Mouse (Mus musculus): Measurements from ENCODE around the gene Gm11096. TPM values are rescaled to one million over a fixed set of nuclear protein-coding genes. Genes with fewer than 3 reads are reported as not detected.

Gm11096 gene
- polyA plus RNA-seq, 1 experiment from 2014 or later: not detected

GRCm38 (mm10) chr17:81424256-81424912, 17.2 kb upstream of the Gm11096 start:
- H3K4me1 ChIP-seq: peaks cover 3% of the 10 kb centered on the region; the same call in 1 of the 2 replicates
- H3K4me2 ChIP-seq: no peak overlapping the region
- no peaks in the 10 kb centered on the region for H3K36me3 ChIP-seq
- no peak overlapping the region for H3K4me3 ChIP-seq
- ATAC-seq (ENCODE audit: insufficient number of reproducible peaks, low FRiP score, low TSS enrichment, low read depth): no peak
- H3K9ac ChIP-seq: no peak overlapping the region
- H3K27ac ChIP-seq: no peak overlapping the region
- no peaks in the 10 kb centered on the region for H3K9me3 ChIP-seq
- H3K27me3 ChIP-seq: no peaks in the 10 kb centered on the region
- 21% methylated on average over 10 of the region's 10 CpGs for WGBS

GRCm38 (mm10) chr17:81427245-81427644, 14.3 kb upstream of the Gm11096 start:
- no peaks in the 10 kb centered on the region for H3K27me3 ChIP-seq
- no peak overlapping the region for H3K27ac ChIP-seq
- H3K4me2 ChIP-seq: no peak overlapping the region
- H3K4me1 ChIP-seq: peaks cover 3% of the 10 kb centered on the region; the same call in 1 of the 2 replicates
- WGBS: 63% methylated on average over 7 of the region's 7 CpGs
- no peak overlapping the region for H3K9ac ChIP-seq
- H3K4me3 ChIP-seq: no peak overlapping the region
- no peaks in the 10 kb centered on the region for H3K36me3 ChIP-seq
- no peak for ATAC-seq (ENCODE audit: insufficient number of reproducible peaks, low FRiP score, low TSS enrichment, low read depth)
- no peaks in the 10 kb centered on the region for H3K9me3 ChIP-seq

GRCm38 (mm10) chr17:81432733-81433132, 8.8 kb upstream of the Gm11096 start:
- Histone ChIP-seq H3K4me1 (0 out of 2 replicates have a peak, but pooled peaks cover 5% of the 10 kb centered on the region), H3K9ac (no peak overlapping the region), H3K4me2 (no peak overlapping the region), H3K4me3 (no peak overlapping the region), H3K36me3 (0 out of 2 replicates have a peak, but pooled peaks cover 4% of the 10 kb centered on the region), H3K9me3 (no peaks in the 10 kb centered on the region), H3K27me3 (no peaks in the 10 kb centered on the region), H3K27ac (no peak overlapping the region)
- 77% methylated on average over 2 of the region's 2 CpGs for WGBS
- ATAC-seq (ENCODE audit: insufficient number of reproducible peaks, low FRiP score, low TSS enrichment, low read depth): no peak

- Histone ChIP-seq H3K27me3 (no peaks in the 10 kb centered on the region), H3K36me3 (0 out of 2 replicates have a peak, but pooled peaks cover 4% of the 10 kb centered on the region), H3K9me3 (no peaks in the 10 kb centered on the region), H3K27ac (0 out of 2 replicates have a peak overlapping the region, but pooled peaks have one; percentile 2), H3K4me2 (no peak overlapping the region), H3K4me3 (no peak overlapping the region), H3K9ac (no peak overlapping the region), H3K4me1 (0 out of 2 replicates have a peak, but pooled peaks cover 5% of the 10 kb centered on the region)
- WGBS: 36% methylated on average over 5 of the region's 5 CpGs
- ATAC-seq (ENCODE audit: insufficient number of reproducible peaks, low FRiP score, low TSS enrichment, low read depth): no peak
Observed at GRCm38 (mm10) chr17:81433148-81433547, 8.4 kb upstream of the Gm11096 start.

- no peaks in the 10 kb centered on the region for H3K36me3 ChIP-seq
- no peaks in the 10 kb centered on the region for H3K9me3 ChIP-seq
- no peak overlapping the region for H3K4me2 ChIP-seq
- no peak overlapping the region for H3K27ac ChIP-seq
- H3K4me1 ChIP-seq: no peaks in the 10 kb centered on the region
- H3K9ac ChIP-seq: no peak overlapping the region
- H3K4me3 ChIP-seq: no peak overlapping the region
- no peak for ATAC-seq (ENCODE audit: insufficient number of reproducible peaks, low FRiP score, low TSS enrichment, low read depth)
- 69% methylated on average over 3 of the region's 3 CpGs for WGBS
- H3K27me3 ChIP-seq: no peaks in the 10 kb centered on the region
Observed at GRCm38 (mm10) chr17:81455269-81455668, 13.7 kb downstream of the Gm11096 start.

- WGBS: 83% methylated on average over 7 of the region's 7 CpGs
- H3K4me3 ChIP-seq: no peak overlapping the region
- no peaks in the 10 kb centered on the region for H3K9me3 ChIP-seq
- no peak overlapping the region for H3K9ac ChIP-seq
- H3K4me2 ChIP-seq: no peak overlapping the region
- H3K36me3 ChIP-seq: no peaks in the 10 kb centered on the region
- ATAC-seq (ENCODE audit: insufficient number of reproducible peaks, low FRiP score, low TSS enrichment, low read depth): no peak
- no peaks in the 10 kb centered on the region for H3K4me1 ChIP-seq
- H3K27ac ChIP-seq: no peak overlapping the region
- H3K27me3 ChIP-seq: no peaks in the 10 kb centered on the region
Observed at GRCm38 (mm10) chr17:81455977-81456376, 14.4 kb downstream of the Gm11096 start.

- no peak overlapping the region for H3K4me3 ChIP-seq
- no peak overlapping the region for H3K9ac ChIP-seq
- no peak for ATAC-seq (ENCODE audit: insufficient number of reproducible peaks, low FRiP score, low TSS enrichment, low read depth)
- WGBS: 88% methylated on average over 3 of the region's 3 CpGs
- H3K36me3 ChIP-seq: no peaks in the 10 kb centered on the region
- no peak overlapping the region for H3K27ac ChIP-seq
- no peaks in the 10 kb centered on the region for H3K9me3 ChIP-seq
- no peak overlapping the region for H3K4me2 ChIP-seq
- no peaks in the 10 kb centered on the region for H3K4me1 ChIP-seq
- H3K27me3 ChIP-seq: no peaks in the 10 kb centered on the region
Observed at GRCm38 (mm10) chr17:81459379-81459778, 17.8 kb downstream of the Gm11096 start.

GRCm38 (mm10) chr17:81468941-81469340, 27.4 kb downstream of the Gm11096 start:
- H3K4me3 ChIP-seq: no peak overlapping the region
- no peak overlapping the region for H3K4me2 ChIP-seq
- H3K27ac ChIP-seq: no peak overlapping the region
- H3K4me1 ChIP-seq: peaks cover 2% of the 10 kb centered on the region; the same call in 1 of the 2 replicates
- no peaks in the 10 kb centered on the region for H3K36me3 ChIP-seq
- 0 out of 2 replicates have a peak, but pooled peaks have one; percentile 63 for ATAC-seq (ENCODE audit: insufficient number of reproducible peaks, low FRiP score, low TSS enrichment, low read depth)
- no peak overlapping the region for H3K9ac ChIP-seq
- no peaks in the 10 kb centered on the region for H3K27me3 ChIP-seq
- WGBS: 45% methylated on average over 5 of the region's 5 CpGs
- no peaks in the 10 kb centered on the region for H3K9me3 ChIP-seq

GRCm38 (mm10) chr17:81473363-81473762, 31.8 kb downstream of the Gm11096 start:
- H3K27me3 ChIP-seq: no peaks in the 10 kb centered on the region
- WGBS: 40% methylated on average over 3 of the region's 3 CpGs
- no peak overlapping the region for H3K27ac ChIP-seq
- H3K4me3 ChIP-seq: no peak overlapping the region
- no peak overlapping the region for H3K4me2 ChIP-seq
- H3K9me3 ChIP-seq: no peaks in the 10 kb centered on the region
- peaks cover 2% of the 10 kb centered on the region; the same call in 1 of the 2 replicates for H3K4me1 ChIP-seq
- ATAC-seq (ENCODE audit: insufficient number of reproducible peaks, low FRiP score, low TSS enrichment, low read depth): no peak
- H3K36me3 ChIP-seq: no peaks in the 10 kb centered on the region
- no peak overlapping the region for H3K9ac ChIP-seq

GRCm38 (mm10) chr17:81477420-81477819, 35.9 kb downstream of the Gm11096 start:
- Histone ChIP-seq H3K27ac (no peak overlapping the region), H3K4me3 (no peak overlapping the region), H3K4me1 (peaks cover 11% of the 10 kb centered on the region), H3K4me2 (no peak overlapping the region), H3K27me3 (no peaks in the 10 kb centered on the region), H3K36me3 (no peaks in the 10 kb centered on the region), H3K9ac (no peak overlapping the region), H3K9me3 (no peaks in the 10 kb centered on the region)
- ATAC-seq (ENCODE audit: insufficient number of reproducible peaks, low FRiP score, low TSS enrichment, low read depth): no peak
- 84% methylated on average over 1 of the region's 1 CpGs for WGBS

GRCm38 (mm10) chr17:81479807-81480206, 38.2 kb downstream of the Gm11096 start:
- Histone ChIP-seq H3K4me2 (no peak overlapping the region), H3K4me1 (peaks cover 11% of the 10 kb centered on the region), H3K9me3 (no peaks in the 10 kb centered on the region), H3K9ac (no peak overlapping the region), H3K36me3 (no peaks in the 10 kb centered on the region), H3K27ac (no peak overlapping the region), H3K27me3 (no peaks in the 10 kb centered on the region), H3K4me3 (no peak overlapping the region)
- WGBS: 41% methylated on average over 4 of the region's 4 CpGs
- no peak for ATAC-seq (ENCODE audit: insufficient number of reproducible peaks, low FRiP score, low TSS enrichment, low read depth)

- H3K4me1 ChIP-seq: peaks cover 11% of the 10 kb centered on the region
- no peak overlapping the region for H3K27ac ChIP-seq
- H3K4me2 ChIP-seq: no peak overlapping the region
- no peaks in the 10 kb centered on the region for H3K36me3 ChIP-seq
- peak; percentile 75; the same call in 1 of the 2 replicates for ATAC-seq (ENCODE audit: insufficient number of reproducible peaks, low FRiP score, low TSS enrichment, low read depth)
- H3K27me3 ChIP-seq: no peaks in the 10 kb centered on the region
- H3K9ac ChIP-seq: no peak overlapping the region
- H3K9me3 ChIP-seq: no peaks in the 10 kb centered on the region
- WGBS: 56% methylated on average over 21 of the region's 21 CpGs
- no peak overlapping the region for H3K4me3 ChIP-seq
Observed at GRCm38 (mm10) chr17:81480351-81481161, 39.0 kb downstream of the Gm11096 start.
